In genomic region chr7:30422560-30422959, GRCm38 (mm10) we compare ENCODE assay signal across 8 mouse cellular contexts. TPM values are rescaled to one million over a fixed set of nuclear protein-coding genes. Genes with fewer than 3 reads are reported as not detected.
DNase-seq lines count a peak whose midpoint lies in the region; ATAC-seq and TF ChIP-seq lines count a peak whose summit lies in the region.

No protein-coding gene starts in this region.

- H3K9ac ChIP-seq in liver, adult 2 months (ENCODE audit: low read depth, low read length), result peak overlapping the region; percentile 54
- H3K9ac ChIP-seq in hindbrain, embryonic 15.5 days, result peak overlapping the region; percentile 69

- H3K27ac ChIP-seq in liver, adult 2 months (replicated peaks; ENCODE audit: insufficient read depth, low read depth, low read length), result peak overlapping the region; percentile 38
- peak overlapping the region; percentile 79 for H3K27ac ChIP-seq in brown adipose tissue, adult 24 weeks (replicated peaks; ENCODE audit: low read depth, low read length)
- H3K27ac ChIP-seq in hindbrain, embryonic 15.5 days (replicated peaks), result peak overlapping the region; percentile 73

- peak overlapping the region; percentile 96 for H3K4me2 ChIP-seq in hindbrain, embryonic 15.5 days
- peak overlapping the region; percentile 45 for H3K4me2 ChIP-seq in myocyte (ENCODE audit: low read depth)

- H3K27me3 ChIP-seq in liver, adult 2 months (ENCODE audit: control insufficient read depth, insufficient read depth, low read length), result no peaks in the 10 kb centered on the region
- H3K27me3 ChIP-seq in hindbrain, embryonic 15.5 days, result no peaks in the 10 kb centered on the region
- peaks cover 69% of the 10 kb centered on the region for H3K27me3 ChIP-seq in myocyte (ENCODE audit: control insufficient read depth, insufficient read depth, insufficient read length)

- no peaks in the 10 kb centered on the region for H3K36me3 ChIP-seq in liver, adult 2 months (ENCODE audit: control insufficient read depth, insufficient read depth, low read length)
- H3K36me3 ChIP-seq in hindbrain, embryonic 15.5 days, result peaks cover 15% of the 10 kb centered on the region; the same call in 1 of the 2 replicates
- no peaks in the 10 kb centered on the region for H3K36me3 ChIP-seq in myocyte (ENCODE audit: control insufficient read depth, insufficient read depth)

- no peak; the same call in 1 of the 2 replicates for ATAC-seq in hindbrain, embryonic 15.5 days (ENCODE audit: low FRiP score, low read depth)

- H3K4me1 ChIP-seq in liver, adult 2 months (ENCODE audit: control insufficient read depth, insufficient read depth, low read length), result 0 out of 2 replicates have a peak, but pooled peaks cover 2% of the 10 kb centered on the region
- no peaks in the 10 kb centered on the region for H3K4me1 ChIP-seq in brown adipose tissue, adult 24 weeks (ENCODE audit: control insufficient read depth, insufficient read depth, insufficient read length, low read length)
- H3K4me1 ChIP-seq in hindbrain, embryonic 15.5 days (replicated peaks), result peaks cover 20% of the 10 kb centered on the region

- H3K79me2 ChIP-seq in liver, adult 2 months (ENCODE audit: control insufficient read depth, insufficient read depth, low read length), result no peaks in the 10 kb centered on the region
- H3K79me2 ChIP-seq in myocyte (ENCODE audit: control insufficient read depth, insufficient read depth), result no peaks in the 10 kb centered on the region

- DNase-seq in liver, adult 2 months (ENCODE audit: extremely low read depth, low read depth, low spot score), result no peak
- no peak for DNase-seq in liver
- DNase-seq in adipocyte (ENCODE audit: low spot score), result no peak
- no peak for DNase-seq in gastrocnemius, postnatal 25 days
- DNase-seq in kidney, postnatal 14 days, result no peak

- WGBS in liver, adult 2 months, result 10% methylated on average over 9 of the region's 9 CpGs
- WGBS in hindbrain, embryonic 15.5 days, result 13% methylated on average over 9 of the region's 9 CpGs

- no peak overlapping the region for H3ac ChIP-seq in myocyte (ENCODE audit: control insufficient read depth, insufficient read length)

- TF ChIP-seq POLR2A in liver, adult 2 months (IDR thresholded peaks at IDR 0.05; ENCODE audit: extremely low read depth, insufficient read depth, low read length), result no peak
- no peak for TF ChIP-seq POLR2A in myocyte (IDR thresholded peaks at IDR 0.05; ENCODE audit: insufficient read length, low read depth)

- no peak for TF ChIP-seq CTCF in liver, adult 2 months (IDR thresholded peaks at IDR 0.05; ENCODE audit: low read depth, low read length)

- H3K9me3 ChIP-seq in hindbrain, embryonic 15.5 days, result no peaks in the 10 kb centered on the region

- H3K4me3 ChIP-seq in liver, adult 2 months (ENCODE audit: insufficient read depth, low read depth, low read length), result peak overlapping the region; percentile 50
- H3K4me3 ChIP-seq in brown adipose tissue, adult 24 weeks (ENCODE audit: insufficient read depth, low read depth, low read length), result peak overlapping the region; percentile 60
- peak overlapping the region; percentile 74 for H3K4me3 ChIP-seq in hindbrain, embryonic 15.5 days
- H3K4me3 ChIP-seq in myocyte, result no peak overlapping the region

TF ChIP-seq in myocyte, 11 proteins besides CTCF, POLR2A, EP300 and RAD21:
- no peak for TF ChIP-seq CEBPB (IDR thresholded peaks at IDR 0.05; ENCODE audit: insufficient read depth, poor library complexity, severe bottlenecking)
- TF ChIP-seq MYOG (IDR thresholded peaks at IDR 0.05; ENCODE audit: control insufficient read depth in 1 of 3, insufficient read depth in 1 of 3, insufficient read length in 2 of 3, low read depth in 2 of 3), result no peak
- no peak for TF ChIP-seq TCF12 (IDR thresholded peaks at IDR 0.05; ENCODE audit: insufficient read depth, poor library complexity, severe bottlenecking)
- TF ChIP-seq MAX (IDR thresholded peaks at IDR 0.05; ENCODE audit: low read depth), result no peak
- no peak for TF ChIP-seq MYOD1 (IDR thresholded peaks at IDR 0.05; ENCODE audit: control insufficient read depth in 1 of 3, insufficient read length in 2 of 3, low read depth in 2 of 3)
- TF ChIP-seq SRF (IDR thresholded peaks at IDR 0.05; ENCODE audit: control insufficient read depth, insufficient read length, low read depth), result no peak
- no peak for TF ChIP-seq USF1 (IDR thresholded peaks at IDR 0.05; ENCODE audit: low read depth)
- no peak for TF ChIP-seq E2F4 (IDR thresholded peaks at IDR 0.05; ENCODE audit: insufficient read depth)
- no peak for TF ChIP-seq POLR2AphosphoS2 (IDR thresholded peaks at IDR 0.05; ENCODE audit: insufficient read length, low read depth)
- TF ChIP-seq REST (IDR thresholded peaks at IDR 0.05; ENCODE audit: insufficient read depth, insufficient read length), result no peak
- TF ChIP-seq TCF3 (IDR thresholded peaks at IDR 0.05; ENCODE audit: insufficient read length, low read depth), result no peak

RNA-seq across cellular contexts. Expression of gene Nfkbid, which starts 1.0 kb away (rescaled TPM):
- total RNA-seq in liver, adult 2 months (2014; rRNA removed), result 0.55 and 1.0 TPM in 2 replicates
- 0.52 and 0.92 TPM in 2 replicates for polyA plus RNA-seq in liver, adult 2 months (2012; rRNA removed)
- 0.67 and 1.6 TPM in 2 replicates for polyA plus RNA-seq in brown adipose tissue, adult 24 weeks (2012; ENCODE audit: insufficient read depth, insufficient read length, missing spikeins)
- 2.4 and 2.9 TPM in 2 replicates for polyA plus RNA-seq in hindbrain, embryonic 15.5 days (2015; fragmentation: Nextera tagmentation; extraction: Ambion mirVana)
- polyA plus RNA-seq in myocyte (2012; fragmentation: generic; extraction: Trizol), result 0.07 TPM
- total RNA-seq in gastrocnemius, postnatal 25 days (2021), result under 1 TPM in 1 of 2 experiments, not detected in 1; 0.27 TPM

RNA-seq across cellular contexts. Expression of gene Hcst, which starts 2.9 kb away (rescaled TPM):
- 1.9 and 2.1 TPM in 2 replicates for total RNA-seq in liver, adult 2 months (2014; rRNA removed)
- 3.3 and 5.0 TPM in 2 replicates for polyA plus RNA-seq in liver, adult 2 months (2012; rRNA removed)
- 2.5 and 2.8 TPM in 2 replicates for polyA plus RNA-seq in brown adipose tissue, adult 24 weeks (2012; ENCODE audit: insufficient read depth, insufficient read length, missing spikeins)
- 0.53 and 0.56 TPM in 2 replicates for polyA plus RNA-seq in hindbrain, embryonic 15.5 days (2015; fragmentation: Nextera tagmentation; extraction: Ambion mirVana)
- polyA plus RNA-seq in myocyte (2012; fragmentation: generic; extraction: Trizol), result not detected
- total RNA-seq in gastrocnemius, postnatal 25 days (2021), result not detected

RNA-seq across cellular contexts. Expression of gene Tyrobp, which starts 9.0 kb away (rescaled TPM):
- total RNA-seq in liver, adult 2 months (2014; rRNA removed), result 46.1 and 57.6 TPM in 2 replicates
- 48.1 and 86.4 TPM in 2 replicates for polyA plus RNA-seq in liver, adult 2 months (2012; rRNA removed)
- polyA plus RNA-seq in brown adipose tissue, adult 24 weeks (2012; ENCODE audit: insufficient read depth, insufficient read length, missing spikeins), result 34.6 and 43.0 TPM in 2 replicates
- 28.9 and 39.1 TPM in 2 replicates for polyA plus RNA-seq in hindbrain, embryonic 15.5 days (2015; fragmentation: Nextera tagmentation; extraction: Ambion mirVana)
- polyA plus RNA-seq in myocyte (2012; fragmentation: generic; extraction: Trizol), result not detected
- 1 to 10 TPM; 5.8 to 6.5 TPM for total RNA-seq in gastrocnemius, postnatal 25 days (2021)

RNA-seq across cellular contexts. Expression of gene Aplp1, which starts 22.8 kb away (rescaled TPM):
- total RNA-seq in liver, adult 2 months (2014; rRNA removed), result 0.18 and 0.74 TPM in 2 replicates
- 0.65 and 0.70 TPM in 2 replicates for polyA plus RNA-seq in liver, adult 2 months (2012; rRNA removed)
- 0.44 and 0.92 TPM in 2 replicates for polyA plus RNA-seq in brown adipose tissue, adult 24 weeks (2012; ENCODE audit: insufficient read depth, insufficient read length, missing spikeins)
- polyA plus RNA-seq in hindbrain, embryonic 15.5 days (2015; fragmentation: Nextera tagmentation; extraction: Ambion mirVana), result 674 and 762 TPM in 2 replicates
- polyA plus RNA-seq in myocyte (2012; fragmentation: generic; extraction: Trizol), result 0.26 TPM
- under 1 TPM; 0.72 to 0.95 TPM for total RNA-seq in gastrocnemius, postnatal 25 days (2021)

RNA-seq across cellular contexts. Expression of gene Kirrel2, which starts 34.9 kb away (rescaled TPM):
- total RNA-seq in liver, adult 2 months (2014; rRNA removed), result not detected in 2 replicates
- polyA plus RNA-seq in liver, adult 2 months (2012; rRNA removed), result not detected in 2 replicates
- not detected in 2 replicates for polyA plus RNA-seq in brown adipose tissue, adult 24 weeks (2012; ENCODE audit: insufficient read depth, insufficient read length, missing spikeins)
- polyA plus RNA-seq in hindbrain, embryonic 15.5 days (2015; fragmentation: Nextera tagmentation; extraction: Ambion mirVana), result 4.7 and 7.3 TPM in 2 replicates
- polyA plus RNA-seq in myocyte (2012; fragmentation: generic; extraction: Trizol), result not detected
- not detected for total RNA-seq in gastrocnemius, postnatal 25 days (2021)

Comparison
In these comparisons a context has a peak if more than half of its experiments do, and no peak if none do; other contexts are left out.
1. RNA of gene Tyrobp, which starts 9.0 kb away (polyA plus RNA-seq): 48.1 to 86.4 TPM in liver, adult 2 months, 34.6 to 43.0 TPM in brown adipose tissue, adult 24 weeks and 28.9 to 39.1 TPM in hindbrain, embryonic 15.5 days; not detected in myocyte (single experiment); every median in the first group is over 10 times any median in the second.
2. Peak in every context shown above with its lines, with median percentiles within 50 percentile points of each other: H3K27ac ChIP-seq.